Mouse (Mus musculus): Measurements from ENCODE around the gene Dpp8.

The Dpp8 gene

DNA sequence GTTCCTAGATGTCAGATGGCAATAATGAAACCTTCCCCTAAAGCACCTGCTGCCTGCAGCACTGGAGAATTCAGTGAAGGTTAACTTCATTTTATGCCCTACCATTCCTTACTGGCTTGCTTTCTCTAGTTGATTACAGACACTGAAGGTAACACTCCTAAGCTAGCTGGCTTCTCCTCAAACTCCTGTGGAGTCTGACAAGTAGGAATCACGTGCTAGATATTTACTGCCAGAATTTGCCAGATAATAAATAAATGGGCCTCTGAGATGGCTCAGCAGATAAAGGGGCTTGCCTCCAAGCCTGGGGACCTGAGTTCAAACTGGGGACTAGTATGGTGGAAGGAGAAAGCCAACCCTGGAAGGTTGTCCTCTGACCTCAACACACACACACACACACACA is 54.6 kb downstream of the Dpp8 start:
- no peak for DNase-seq (ENCODE audit: low read depth, low spot score)

DNA sequence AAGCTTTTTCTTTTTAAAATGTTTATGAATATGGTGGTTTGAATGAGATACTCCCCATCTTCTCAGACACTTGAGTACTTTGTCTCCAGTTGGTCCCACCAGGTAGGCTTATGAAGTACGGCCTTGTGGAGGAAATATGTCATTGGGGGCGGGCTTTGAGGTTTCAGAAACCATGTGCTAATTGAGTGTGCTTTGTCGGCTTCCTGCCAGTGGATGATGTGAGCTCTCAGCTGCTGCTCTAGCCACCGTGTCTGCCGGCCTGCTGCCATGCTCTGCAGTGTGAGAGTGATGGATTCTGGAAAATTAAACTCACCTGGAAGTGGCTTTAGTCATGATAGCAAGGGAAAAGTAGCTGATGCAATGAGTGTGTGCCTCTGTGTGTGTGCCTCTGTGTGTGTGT is 55.3 kb downstream of the Dpp8 start:
- no peak for DNase-seq (ENCODE audit: low read depth, low spot score)

- DNase-seq (ENCODE audit: low read depth, low spot score) = no peak
Measured at GRCm38 (mm10) chr9:65094237-65094636, 62.0 kb downstream of the Dpp8 start.

GRCm38 (mm10) chr9:65100991-65101685 is 68.9 kb downstream of the Dpp8 start, which contains the start of gene Igdcc4:
Igdcc4 (plus strand) TSS chr9:65101486.
- no peak for DNase-seq (ENCODE audit: low read depth, low spot score)

DNA sequence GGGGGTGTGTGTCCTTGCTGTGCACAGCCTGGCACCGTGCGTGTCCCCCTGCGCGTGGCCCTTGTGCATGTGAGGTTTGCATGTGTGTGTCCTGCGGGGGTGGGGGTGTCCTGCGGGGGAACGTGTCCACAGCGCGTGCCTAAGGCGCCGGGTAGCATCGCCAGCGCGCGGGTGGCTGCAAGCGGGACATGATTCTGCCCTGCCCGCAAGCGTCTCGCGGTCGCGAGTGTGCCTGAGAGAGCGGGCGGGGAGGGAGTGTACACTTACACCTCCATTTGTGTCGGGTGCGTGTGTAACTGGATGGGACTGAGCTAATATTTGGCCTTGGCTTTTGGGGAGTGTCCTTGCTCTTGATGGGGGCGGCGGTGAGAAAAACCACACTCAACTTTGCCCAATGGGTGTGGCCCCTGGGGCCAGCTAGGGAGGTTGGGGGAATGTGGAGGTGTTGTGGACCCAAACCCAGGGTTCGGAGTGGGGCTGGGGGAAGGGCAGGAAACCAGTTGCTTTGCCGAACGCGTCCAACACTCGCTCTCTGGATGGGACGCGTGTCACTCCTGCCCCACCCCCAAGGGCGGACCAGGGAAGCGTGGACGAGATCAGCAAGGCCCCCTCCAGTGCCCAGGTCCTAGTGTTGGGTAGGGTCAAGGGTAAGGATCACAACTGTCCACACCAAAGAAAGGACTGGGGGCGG is 69.6 kb downstream of the Dpp8 start:
- DNase-seq (ENCODE audit: low read depth, low spot score) = no peak

GRCm38 (mm10) chr9:65102377-65103172 is 70.4 kb downstream of the Dpp8 start:
- no peak for DNase-seq (ENCODE audit: low read depth, low spot score)

- DNase-seq (ENCODE audit: low read depth, low spot score) = no peak
Measured at GRCm38 (mm10) chr9:65103173-65103752, 71.0 kb downstream of the Dpp8 start.

DNA sequence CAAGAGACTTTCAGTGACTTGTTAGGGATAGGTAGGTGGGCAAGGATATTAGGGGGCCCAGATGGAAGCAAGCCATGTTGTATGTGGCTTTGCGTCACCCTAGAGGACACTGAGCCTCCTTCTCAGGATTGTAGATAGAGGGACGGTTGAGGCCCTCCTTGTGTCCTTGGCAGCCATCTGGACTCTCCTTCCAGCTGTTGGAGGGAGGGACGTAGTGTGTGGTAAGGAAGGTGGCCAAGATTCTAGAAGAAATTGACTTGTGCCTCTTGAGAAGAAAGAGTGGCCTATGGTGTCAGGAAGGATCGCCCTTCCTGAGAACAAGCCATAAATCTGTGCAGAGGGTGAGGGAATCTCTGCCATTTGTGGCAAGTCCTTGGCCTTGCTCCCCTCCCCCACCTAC is 74.6 kb downstream of the Dpp8 start:
- no peak for DNase-seq (ENCODE audit: low read depth, low spot score)

- no peak for DNase-seq (ENCODE audit: low read depth, low spot score)
Measured at GRCm38 (mm10) chr9:65107893-65108292, 75.7 kb downstream of the Dpp8 start.

DNA sequence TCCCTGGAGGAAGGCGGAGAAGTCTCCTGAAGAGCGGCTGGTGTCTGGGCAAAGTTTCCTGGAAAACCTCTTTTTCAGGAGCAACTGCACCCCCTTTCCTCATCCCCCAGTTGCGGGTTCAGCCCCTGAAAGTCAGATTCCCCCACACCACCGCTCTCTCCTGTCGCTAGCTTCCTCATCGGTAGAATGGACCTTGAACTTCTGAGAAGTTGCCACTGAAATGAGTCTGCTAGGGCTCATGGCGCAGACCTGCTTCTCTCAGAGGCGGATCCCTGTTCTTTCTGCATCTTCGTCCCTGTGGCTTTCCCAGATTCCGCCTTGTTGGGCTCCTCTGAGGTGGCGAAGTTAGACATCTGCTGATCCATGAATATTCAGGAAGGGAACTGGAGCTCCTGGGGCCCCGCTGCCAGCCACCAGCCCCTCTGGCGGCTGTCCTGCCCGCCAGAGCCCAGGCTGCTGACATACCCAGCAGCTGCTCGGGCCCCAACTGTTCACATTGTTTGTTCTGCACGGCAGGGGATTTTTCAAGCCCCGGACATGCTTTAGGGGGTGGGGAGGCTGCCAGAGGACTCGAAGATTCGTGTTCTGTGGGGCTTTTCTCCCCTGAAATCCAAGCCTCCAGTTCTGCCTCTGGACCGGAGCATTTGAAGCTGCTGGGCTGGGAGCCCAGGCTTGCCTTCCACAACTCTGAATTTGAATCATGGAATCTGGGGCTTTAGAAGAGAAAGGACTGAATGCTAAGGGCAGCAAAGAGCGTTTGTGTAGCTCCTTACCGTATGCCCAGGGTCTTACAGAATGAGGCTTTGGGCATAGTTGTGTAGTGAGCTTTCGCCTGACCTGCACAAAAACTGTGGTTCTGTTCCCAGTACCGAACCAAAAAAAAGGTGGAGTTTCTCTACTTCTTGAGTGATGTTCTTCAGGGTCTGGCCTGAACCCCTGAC is 77.2 kb downstream of the Dpp8 start:
- DNase-seq (ENCODE audit: low read depth, low spot score) = no peak

GRCm38 (mm10) chr9:65111698-65112097 is 79.5 kb downstream of the Dpp8 start:
- DNase-seq (ENCODE audit: low read depth, low spot score) = no peak

DNA sequence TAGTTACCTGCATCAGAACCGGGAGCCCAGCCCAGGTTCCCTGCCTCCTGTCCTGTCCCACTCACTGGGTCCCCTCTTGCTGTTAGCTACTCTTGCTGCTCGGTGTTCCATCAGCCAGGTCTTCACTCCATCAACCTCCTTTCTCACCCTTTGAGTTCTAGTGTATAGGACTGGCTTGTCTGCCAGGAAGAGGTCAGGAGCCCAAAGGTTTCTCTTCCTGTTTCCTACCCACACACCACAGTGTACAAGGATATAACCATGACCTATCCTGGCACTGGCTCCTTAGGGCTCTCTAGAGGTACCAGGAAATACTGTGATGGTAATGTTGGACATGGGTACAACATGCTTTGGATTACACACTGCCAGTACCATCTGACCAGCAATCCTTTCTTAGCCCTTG is 81.5 kb downstream of the Dpp8 start:
- no peak for DNase-seq (ENCODE audit: low read depth, low spot score)

DNA sequence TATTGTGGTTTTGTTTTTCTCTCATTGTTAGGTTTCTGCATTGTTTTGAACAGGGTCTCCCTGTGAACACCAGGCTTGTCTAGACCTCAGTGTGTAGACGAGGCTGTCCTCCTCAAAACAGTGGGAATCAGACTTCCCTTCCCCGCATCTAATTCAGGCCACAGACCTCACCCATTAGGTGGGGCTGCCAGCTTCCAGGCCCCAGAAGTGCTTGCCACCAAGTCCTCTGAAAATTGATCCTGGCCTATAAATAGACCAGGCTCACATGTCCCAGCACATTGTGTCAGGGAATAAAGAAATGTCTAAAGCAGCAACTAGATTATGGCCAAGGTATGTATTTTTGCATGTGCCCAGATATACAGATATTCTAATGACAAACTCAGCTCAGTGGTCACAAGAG is 83.7 kb downstream of the Dpp8 start:
- DNase-seq (ENCODE audit: low read depth, low spot score) = no peak

GRCm38 (mm10) chr9:65117516-65117915 is 85.3 kb downstream of the Dpp8 start:
- no peak for DNase-seq (ENCODE audit: low read depth, low spot score)

DNA sequence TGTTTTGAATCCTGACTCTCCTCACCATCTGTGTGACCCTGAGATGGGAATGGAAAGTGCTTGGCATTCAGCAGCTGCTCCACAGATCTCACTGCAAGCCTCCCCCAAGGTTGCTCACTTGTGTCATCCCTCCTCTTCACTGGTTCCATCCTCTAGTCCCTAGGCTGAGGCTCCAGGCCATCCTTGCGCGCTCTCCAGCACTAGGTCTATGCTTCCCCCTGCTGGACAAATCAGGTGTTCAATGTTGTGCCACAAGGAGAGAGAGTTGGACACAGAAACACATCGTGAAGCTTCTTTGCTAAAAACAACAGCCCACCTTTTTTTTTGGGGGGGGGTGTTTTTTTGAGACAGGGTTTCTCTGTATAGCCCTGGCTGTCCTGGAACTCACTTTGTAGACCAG is 88.7 kb downstream of the Dpp8 start:
- DNase-seq (ENCODE audit: low read depth, low spot score) = no peak

DNA sequence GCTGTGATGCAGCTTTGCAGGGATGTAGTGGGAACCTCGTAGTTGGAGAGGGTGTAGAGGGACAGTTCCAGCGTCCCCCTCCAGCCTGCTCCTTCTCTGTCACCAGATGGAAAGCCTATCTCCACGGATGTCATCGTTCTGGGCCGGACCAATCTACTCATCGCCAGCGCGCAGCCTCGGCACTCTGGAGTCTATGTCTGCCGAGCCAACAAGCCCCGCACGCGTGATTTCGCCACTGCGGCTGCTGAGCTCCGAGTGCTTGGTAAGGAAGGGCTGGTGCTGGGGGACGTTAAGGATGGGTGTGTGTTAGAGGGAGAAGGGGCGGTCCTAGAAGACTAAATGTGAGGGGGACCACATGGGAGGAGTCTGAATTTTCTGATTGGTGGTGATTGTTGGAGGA is 90.3 kb downstream of the Dpp8 start:
- DNase-seq (ENCODE audit: low read depth, low spot score) = no peak

- no peak for DNase-seq (ENCODE audit: low read depth, low spot score)
Measured at GRCm38 (mm10) chr9:65123552-65124168, 91.4 kb downstream of the Dpp8 start.

DNA sequence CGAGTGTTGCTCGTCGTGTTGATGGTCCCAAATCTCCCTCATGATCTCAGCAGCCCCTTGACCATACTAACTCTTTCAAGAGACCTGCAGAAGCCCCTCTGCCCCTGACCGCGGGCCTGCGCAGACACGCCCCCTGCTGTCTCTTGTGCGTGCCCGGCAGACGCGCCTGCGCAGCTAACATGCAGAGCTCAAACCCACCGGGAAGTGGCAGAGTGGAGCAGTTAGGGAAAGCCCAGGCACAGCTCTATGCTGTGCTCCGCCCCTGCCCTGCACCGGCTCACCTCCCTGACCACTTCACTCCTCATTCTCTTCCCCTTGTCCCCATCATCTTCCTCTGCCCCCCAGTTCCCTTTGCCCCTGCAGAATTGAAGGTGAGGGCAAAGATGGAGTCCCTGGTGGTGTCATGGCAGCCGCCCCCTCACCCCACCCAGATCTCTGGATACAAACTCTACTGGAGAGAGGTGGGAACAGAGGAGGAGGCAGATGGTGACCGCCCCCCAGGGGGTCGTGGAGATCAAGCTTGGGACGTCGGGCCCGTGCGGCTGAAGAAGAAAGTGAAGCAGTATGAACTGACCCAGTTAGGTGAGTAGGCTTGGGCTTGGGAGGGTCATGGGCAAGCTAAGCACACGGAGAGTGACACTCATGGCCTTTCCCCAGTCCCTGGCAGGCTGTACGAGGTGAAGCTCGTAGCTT is 96.1 kb downstream of the Dpp8 start:
- DNase-seq (ENCODE audit: low read depth, low spot score) = no peak

- no peak for DNase-seq (ENCODE audit: low read depth, low spot score)
Measured at GRCm38 (mm10) chr9:65131717-65132116, 99.5 kb downstream of the Dpp8 start.
